Comparison of ENCODE assay signal across 8 mouse cellular contexts in genomic region chr13:55513111-55513748, GRCm38 (mm10). TPM values are rescaled to one million over a fixed set of nuclear protein-coding genes. Genes with fewer than 3 reads are reported as not detected.
DNase-seq lines count a peak whose midpoint lies in the region; ATAC-seq lines count a peak whose summit lies in the region.

Gene Pdlim7, minus strand, starts transcription at chr13:55513676.

- peak within 1 kb of the TSS; percentile 86 for H3K9ac ChIP-seq in intestine, embryonic 14.5 days (ENCODE audit: low read length)

- intact Hi-C loops in left cerebral cortex, postnatal 25 days (cut with DNase I) = loop anchor here (2.0 kb wide), 1 partner anchor 34 kb away; no protein-coding TSS in a partner anchor

- peak within 1 kb of the TSS; percentile 83 for H3K4me2 ChIP-seq in intestine, embryonic 14.5 days (ENCODE audit: low read length)

- ATAC-seq in intestine, embryonic 14.5 days (replicated peaks; ENCODE audit: low FRiP score, low TSS enrichment, low read depth) = peak; percentile 71

- peaks cover 26% of the 10 kb centered on the region for H3K4me1 ChIP-seq in intestine, embryonic 14.5 days (replicated peaks; ENCODE audit: control insufficient read depth, insufficient read depth, low read length)

- H3K27me3 ChIP-seq in intestine, embryonic 14.5 days (replicated peaks; ENCODE audit: control insufficient read depth, insufficient read depth, low read length) = no peaks in the 10 kb centered on the region

- DNase-seq in adrenal gland, adult 8-10 months = peak; percentile 83
- DNase-seq in embryo, embryonic 11 days = peak; percentile 92
- peak; percentile 93 for DNase-seq in gastrocnemius, postnatal 25 days
- peak; percentile 95 for DNase-seq in intestine, embryonic 14.5 days (ENCODE audit: low spot score)
- DNase-seq in left cerebral cortex, postnatal 25 days (ENCODE audit: low spot score in 2 of 2) = peak; percentile 86 to 89
- DNase-seq in mesoderm, embryonic 11.5 days (ENCODE audit: low read depth, low spot score) = peak; percentile 90
- peak; percentile 86 for DNase-seq in right cerebral cortex, postnatal 25 days
- peak; percentile 92 to 93 for DNase-seq in urinary bladder, postnatal 4 days (ENCODE audit: low spot score in 2 of 2)

- peak within 1 kb of the TSS; percentile 85 for H3K27ac ChIP-seq in intestine, embryonic 14.5 days (ENCODE audit: low read depth)

- H3K9me3 ChIP-seq in intestine, embryonic 14.5 days (ENCODE audit: control insufficient read depth, low read length) = no peaks in the 10 kb centered on the region

- H3K36me3 ChIP-seq in intestine, embryonic 14.5 days (ENCODE audit: control insufficient read depth, insufficient read depth, low read length) = peaks cover 21% of the 10 kb centered on the region

- WGBS in intestine, embryonic 14.5 days = under 1% methylated on average over 53 of the region's 55 CpGs

- H3K4me3 ChIP-seq in intestine, embryonic 14.5 days (ENCODE audit: low read depth, low read length) = peak within 1 kb of the TSS; percentile 77

RNA-seq across cellular contexts. Expression of gene Pdlim7, which starts in this region (rescaled TPM):
- 10 to 100 TPM; 10.9 to 23.8 (median 18.3) TPM for total RNA-seq in adrenal gland, adult 8-10 months (2022)
- 100 to 1,000 TPM; 544 to 627 TPM for total RNA-seq in gastrocnemius, postnatal 25 days (2021)
- 253 and 260 TPM in 2 replicates for polyA plus RNA-seq in intestine, embryonic 14.5 days (2014; fragmentation: Nextera tagmentation; extraction: Ambion mirVana)
- total RNA-seq in left cerebral cortex, postnatal 25 days (2021) = 10 to 100 TPM; 89.6 to 96.1 TPM

Comparison
In these comparisons a context has a peak if more than half of its experiments do, and no peak if none do; other contexts are left out.
1. Peak in every context shown above with its lines: DNase-seq, ATAC-seq, H3K4me3 ChIP-seq and H3K27ac ChIP-seq.
2. RNA of gene Pdlim7 (total RNA-seq): 544 to 627 TPM in gastrocnemius, postnatal 25 days; 89.6 to 96.1 TPM in left cerebral cortex, postnatal 25 days and 10.9 to 23.8 TPM in adrenal gland, adult 8-10 months; every median in the first group is over 4 times any median in the second.